Mouse (Mus musculus) layer of hippocampus, postnatal 36 days (tissue): ENCODE measurements around the gene Skap2. TPM values are rescaled to one million over a fixed set of nuclear protein-coding genes. Genes with fewer than 3 reads are reported as not detected.

ENCODE experiments used
- DNase-seq, 2 experiments: peaks; one replicate each; pipeline ENCODE4 v3.0.0; 2022
- total RNA-seq, 2 experiments: library from RNA; stranded (reverse); gene quantifications; 2 replicates each; pipeline ENCODE4 v1.2.3; 2021

Skap2 gene
- total RNA-seq, 2 experiments from 2014 or later: 16.7 to 16.9 TPM

GRCm38 (mm10) chr6:52004995-52005394 lies 7.4 kb downstream of the Skap2 start:
- DNase-seq: no peak

- no peak for DNase-seq
Observed at GRCm38 (mm10) chr6:52002676-52003075, 9.7 kb downstream of the Skap2 start.

- no peak for DNase-seq
Observed at GRCm38 (mm10) chr6:51999157-51999478, 13.2 kb downstream of the Skap2 start.

GRCm38 (mm10) chr6:51998409-51999156 lies 13.8 kb downstream of the Skap2 start:
- no peak for DNase-seq

- DNase-seq: no peak
Observed at GRCm38 (mm10) chr6:51987999-51988398, 24.4 kb downstream of the Skap2 start.

GRCm38 (mm10) chr6:51977638-51978037 lies 34.7 kb downstream of the Skap2 start:
- no peak for DNase-seq

GRCm38 (mm10) chr6:51975751-51976150 lies 36.6 kb downstream of the Skap2 start:
- no peak for DNase-seq

- DNase-seq: no peak
Observed at GRCm38 (mm10) chr6:51958992-51959391, 53.4 kb downstream of the Skap2 start.

GRCm38 (mm10) chr6:51956048-51956792 lies 56.1 kb downstream of the Skap2 start:
- no peak for DNase-seq

- DNase-seq: no peak
Observed at GRCm38 (mm10) chr6:51947661-51948060, 64.7 kb downstream of the Skap2 start.

GRCm38 (mm10) chr6:51944916-51945315 lies 67.4 kb downstream of the Skap2 start:
- DNase-seq: no peak

- no peak for DNase-seq
Observed at GRCm38 (mm10) chr6:51933998-51934397, 78.4 kb downstream of the Skap2 start.

- DNase-seq: no peak
Observed at GRCm38 (mm10) chr6:51933034-51933611, 79.2 kb downstream of the Skap2 start.

- no peak for DNase-seq
Observed at GRCm38 (mm10) chr6:51927101-51927500, 85.2 kb downstream of the Skap2 start.

GRCm38 (mm10) chr6:51921831-51922230 lies 90.5 kb downstream of the Skap2 start:
- no peak for DNase-seq

- no peak for DNase-seq
Observed at GRCm38 (mm10) chr6:51908495-51908894, 103.9 kb downstream of the Skap2 start.

- DNase-seq: no peak
Observed at GRCm38 (mm10) chr6:51905659-51906058, 106.7 kb downstream of the Skap2 start.

GRCm38 (mm10) chr6:51901544-51901943 lies 110.8 kb downstream of the Skap2 start:
- DNase-seq: no peak

- DNase-seq: no peak
Observed at GRCm38 (mm10) chr6:51898318-51898994, 113.9 kb downstream of the Skap2 start.

GRCm38 (mm10) chr6:51895753-51896152 lies 116.6 kb downstream of the Skap2 start:
- DNase-seq: no peak

- DNase-seq: no peak
Observed at GRCm38 (mm10) chr6:51894717-51895116, 117.6 kb downstream of the Skap2 start.

GRCm38 (mm10) chr6:51890356-51890755 lies 122.0 kb downstream of the Skap2 start:
- DNase-seq: no peak

- no peak for DNase-seq
Observed at GRCm38 (mm10) chr6:51889824-51890223, 122.5 kb downstream of the Skap2 start.
